Mouse (Mus musculus): ENCODE data around the gene 1700030J22Rik. TPM values are rescaled to one million over a fixed set of nuclear protein-coding genes. Genes with fewer than 3 reads are reported as not detected.

1700030J22Rik gene
- total and polyA plus RNA-seq, 3 experiments = 0.18 to 2.8 (median 1.6) TPM

GRCm38 (mm10) chr8:116951778-116952177 is 27.0 kb downstream of the 1700030J22Rik start:
- DNase-seq = no peak

DNA sequence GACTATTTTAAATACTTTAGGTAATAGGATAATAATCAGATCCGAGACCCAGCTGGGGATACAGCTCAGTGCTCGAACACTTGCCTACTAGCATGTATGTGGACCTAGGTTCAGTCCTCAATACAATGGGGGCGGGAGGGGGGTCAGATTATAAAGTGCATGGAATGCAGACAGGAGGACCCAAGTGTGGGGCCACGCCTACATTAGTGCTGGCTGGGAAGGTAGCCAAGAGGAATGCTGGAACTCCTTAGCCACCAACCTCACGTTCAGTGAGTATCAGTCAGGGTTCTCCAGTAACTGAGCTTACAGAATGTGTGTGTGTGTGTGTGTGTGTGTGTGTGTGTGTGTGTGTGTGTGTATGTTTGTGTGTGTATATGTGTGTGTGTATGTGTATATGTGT is 27.4 kb downstream of the 1700030J22Rik start:
- no peak for DNase-seq

- DNase-seq = no peak
These were observed 31.2 kb downstream of the 1700030J22Rik start for GRCm38 (mm10) chr8:116947589-116947988.

- no peak for DNase-seq
These were observed 31.9 kb downstream of the 1700030J22Rik start for GRCm38 (mm10) chr8:116946851-116947250.

DNA sequence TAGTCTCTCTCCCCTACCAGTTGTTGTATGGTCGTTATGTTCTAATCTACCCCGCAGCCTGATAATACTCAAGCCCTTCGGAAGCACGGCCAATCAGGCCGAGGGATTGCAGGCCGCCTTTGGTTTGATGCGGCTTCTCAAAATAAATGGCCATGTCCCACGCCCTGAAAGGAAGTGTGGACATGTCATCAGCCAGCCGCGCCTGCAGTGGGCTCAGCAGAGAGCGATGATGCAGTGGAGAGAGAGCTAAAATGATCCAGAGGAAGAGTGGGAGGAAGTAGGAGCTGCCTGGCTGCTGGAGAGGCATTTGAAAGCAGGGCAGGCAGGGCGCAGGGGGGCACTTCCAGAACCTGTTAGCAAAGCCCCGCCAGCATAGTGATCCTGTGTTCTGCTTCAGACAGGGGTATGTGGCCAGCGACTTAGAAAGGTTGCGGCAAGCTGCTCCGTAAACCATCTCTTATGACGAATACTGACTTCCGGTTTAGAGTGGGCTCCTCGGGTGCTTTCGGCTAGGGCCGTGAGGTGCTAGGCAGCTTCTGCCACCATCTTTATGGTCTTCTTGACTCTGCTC is 32.4 kb downstream of the 1700030J22Rik start:
- DNase-seq = no peak

DNA sequence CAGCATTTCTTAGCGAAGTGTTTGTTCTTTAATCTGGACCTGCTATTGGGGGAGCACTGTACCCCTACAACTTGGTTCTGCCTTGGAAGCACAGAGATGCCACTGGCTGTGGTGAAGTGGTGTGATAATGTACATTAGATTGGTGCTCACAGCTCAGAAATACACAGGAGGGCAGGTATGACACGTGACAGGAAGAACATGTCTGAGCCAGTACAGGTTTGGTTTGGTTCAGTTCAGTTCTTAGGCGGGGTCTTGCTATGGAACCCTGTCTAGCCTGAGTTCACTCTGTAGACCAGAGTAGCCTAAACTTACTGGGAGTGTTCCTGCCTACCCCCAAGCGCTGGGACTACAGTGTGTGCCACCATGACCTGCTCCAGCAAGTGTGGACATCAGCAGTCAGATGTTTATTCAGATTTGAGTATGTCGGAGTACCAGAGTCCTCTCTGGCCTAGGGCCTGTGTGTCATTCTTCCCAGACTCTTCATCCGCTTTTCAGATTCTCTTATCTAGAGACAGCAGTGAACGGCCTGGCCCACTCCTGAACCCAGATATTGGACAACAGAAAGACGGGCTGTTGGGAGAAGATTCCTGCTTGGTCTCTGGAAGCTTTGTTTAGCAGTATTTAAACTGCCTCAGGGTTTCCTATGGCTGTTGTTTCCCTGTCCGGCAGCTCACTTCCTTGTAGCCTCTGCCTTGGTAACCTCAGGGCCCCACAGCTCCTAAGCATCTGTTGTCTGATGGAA is 33.4 kb downstream of the 1700030J22Rik start:
- no peak for DNase-seq

DNA sequence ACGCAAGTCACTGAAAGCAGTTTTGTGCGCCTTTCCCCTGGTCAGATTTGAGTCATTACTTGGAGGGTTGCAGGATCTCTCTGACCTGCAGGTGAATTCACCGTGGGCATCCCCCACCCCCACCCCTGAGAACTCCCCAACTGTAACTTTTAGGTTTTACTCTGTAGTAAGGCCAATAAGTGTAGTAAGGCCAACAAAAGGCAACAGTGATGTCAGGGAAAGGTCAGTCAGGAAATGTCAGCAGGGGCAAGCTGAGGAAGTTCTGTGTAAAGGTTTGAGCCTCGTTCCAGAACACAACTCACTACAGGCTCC is 34.4 kb downstream of the 1700030J22Rik start:
- DNase-seq = no peak

DNA sequence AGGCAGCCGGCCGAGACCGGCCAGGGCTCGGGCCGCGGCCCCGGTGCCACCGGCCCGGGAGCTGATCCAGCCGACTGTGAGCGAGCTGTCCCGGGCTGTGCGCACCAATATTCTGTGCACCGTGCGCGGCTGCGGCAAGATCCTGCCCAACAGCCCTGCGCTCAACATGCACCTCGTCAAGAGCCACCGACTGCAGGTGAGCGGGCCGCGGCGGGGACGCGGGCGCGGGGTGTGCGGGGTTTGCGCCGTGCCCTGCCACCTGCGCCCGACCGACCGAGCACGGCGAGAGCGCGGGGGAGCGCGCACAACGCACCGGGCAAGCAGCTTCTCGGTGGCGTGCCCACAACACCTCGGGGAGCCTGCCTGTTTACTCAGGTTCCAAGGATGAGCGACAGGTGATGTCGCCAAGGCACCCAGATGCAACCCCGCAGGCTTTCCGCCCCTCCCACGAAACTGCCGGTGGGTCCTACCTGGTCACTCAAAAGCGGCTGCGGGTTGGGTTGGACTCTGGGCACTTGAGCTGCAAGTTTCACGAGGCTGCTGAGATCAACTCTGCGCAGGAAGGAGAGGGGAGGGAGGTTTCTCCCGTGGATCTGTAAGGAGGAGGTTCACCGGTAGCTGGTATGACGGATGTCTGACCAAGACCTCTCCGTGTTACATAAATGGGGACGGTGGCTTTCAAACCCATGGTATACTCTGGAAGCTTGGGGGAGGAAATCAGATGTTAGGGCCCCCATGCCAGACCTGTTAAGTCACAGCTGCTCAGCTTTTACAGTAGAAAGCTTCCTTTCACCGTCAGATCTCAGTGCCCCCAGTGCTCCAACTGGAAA is 35.0 kb downstream of the 1700030J22Rik start:
- DNase-seq = peak; percentile 48

DNA sequence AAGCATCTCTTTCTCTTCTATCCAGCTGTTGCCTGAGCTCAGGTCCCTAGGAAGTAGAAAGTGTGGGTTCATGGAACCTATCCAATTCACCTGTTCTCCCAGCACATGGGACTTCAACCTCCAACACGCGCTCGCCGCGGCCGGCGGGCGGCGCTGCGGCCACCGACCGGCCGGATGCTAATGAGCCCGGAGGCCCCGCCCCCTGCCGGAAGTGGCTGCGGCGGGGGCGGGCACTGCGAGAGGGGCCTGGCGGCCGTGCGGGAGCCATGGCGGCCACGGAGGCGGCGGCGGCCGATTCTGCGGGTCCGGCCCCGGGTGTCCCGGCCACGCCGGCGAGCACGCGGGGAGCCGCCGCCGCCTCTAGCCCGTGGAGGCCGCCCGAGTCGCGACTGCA is 35.6 kb downstream of the 1700030J22Rik start, which contains the start of gene Atmin:
Atmin (plus strand) TSS at position 233 of the 394 bp plus-strand sequence.
- DNase-seq = peak; percentile 93

DNA sequence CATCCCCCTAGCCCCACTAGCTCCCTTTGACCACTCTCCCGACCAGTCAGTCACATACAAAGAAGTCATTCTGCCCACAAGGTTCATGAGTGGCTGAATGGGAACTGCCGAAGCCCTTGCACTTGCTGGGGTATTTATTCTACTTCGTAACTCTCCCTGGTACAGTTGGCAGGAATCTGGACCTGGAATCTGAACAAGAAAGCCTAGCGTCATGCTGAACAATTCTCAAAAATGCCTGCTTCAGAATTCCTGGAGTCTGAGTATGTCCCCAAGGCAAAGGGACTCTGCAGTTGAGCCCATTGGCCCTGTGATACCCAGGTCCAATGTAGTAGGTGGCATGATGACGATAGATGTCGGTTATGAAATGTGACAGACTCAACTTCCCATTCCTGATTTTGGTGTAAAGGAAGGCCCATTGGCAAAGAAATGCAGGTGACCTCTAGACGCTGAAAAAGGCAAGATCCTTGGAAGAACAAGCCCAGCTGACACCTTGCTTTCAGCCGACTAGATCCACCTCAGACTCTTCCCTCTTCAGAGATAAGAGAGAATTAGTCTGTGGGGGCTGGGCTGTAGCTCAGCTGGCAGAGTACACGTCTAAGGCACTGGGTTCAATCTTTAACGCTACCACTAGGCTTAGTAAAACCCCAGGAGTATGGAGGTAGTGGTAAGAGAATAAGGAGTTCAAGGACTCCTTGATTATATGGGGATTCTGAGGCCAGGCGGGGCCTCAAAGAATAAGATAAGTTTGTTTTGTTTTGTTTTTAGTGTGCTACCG is 36.3 kb downstream of the 1700030J22Rik start:
- DNase-seq = no peak

GRCm38 (mm10) chr8:116935506-116935905 is 43.3 kb downstream of the 1700030J22Rik start:
- DNase-seq = no peak

- DNase-seq = no peak
These were observed 43.8 kb downstream of the 1700030J22Rik start for GRCm38 (mm10) chr8:116934976-116935375.

DNA sequence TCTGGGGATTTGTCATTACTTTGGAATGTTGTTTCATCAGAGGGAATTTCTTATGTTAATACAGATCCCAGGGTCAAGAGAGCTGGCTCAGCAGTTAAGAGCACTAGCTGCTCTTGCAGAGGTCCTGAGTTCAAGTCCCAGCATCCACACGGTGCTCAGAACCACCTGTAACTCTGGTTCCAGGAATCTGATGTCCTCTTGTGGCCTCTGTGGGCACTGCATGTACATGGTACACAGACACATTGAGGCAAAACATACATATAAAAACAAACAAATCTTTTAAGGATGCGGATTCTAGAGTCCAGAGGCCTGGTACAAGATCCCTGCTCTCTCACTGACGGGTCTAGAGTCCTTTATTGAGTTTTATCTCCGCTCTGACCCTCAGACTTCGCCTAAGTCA is 50.2 kb downstream of the 1700030J22Rik start:
- no peak for DNase-seq

GRCm38 (mm10) chr8:116927880-116928279 is 50.9 kb downstream of the 1700030J22Rik start:
- peak; percentile 46 for DNase-seq

GRCm38 (mm10) chr8:116923526-116923925 is 55.2 kb downstream of the 1700030J22Rik start:
- DNase-seq = no peak

- no peak for DNase-seq
These were observed 56.5 kb downstream of the 1700030J22Rik start for GRCm38 (mm10) chr8:116922060-116922757.

GRCm38 (mm10) chr8:116921337-116922059 is 57.3 kb downstream of the 1700030J22Rik start, which contains the start of the genes Cmc2 and Cenpn:
TSS of gene Cmc2 (minus strand) at chr8:116921455.
TSS of gene Cenpn (plus strand) at chr8:116921730.
- peak; percentile 93 for DNase-seq

- DNase-seq = peak; percentile 87
These were observed 57.8 kb downstream of the 1700030J22Rik start for GRCm38 (mm10) chr8:116921005-116921336.
